Comparison of ENCODE assay signal across 26 mouse cellular contexts in genomic region chrX:96042193-96042592, GRCm38 (mm10). TPM values are rescaled to one million over a fixed set of nuclear protein-coding genes. Genes with fewer than 3 reads are reported as not detected.
DNase-seq lines count a peak whose midpoint lies in the region; ATAC-seq and TF ChIP-seq lines count a peak whose summit lies in the region.
"Had no signal": no experiment of that assay in that cellular context is flagged by ENCODE, and none has a peak within 500 bp of the region (broad histone marks: within the 10 kb centered on the region; RNA-seq: fewer than 3 reads in every experiment).

No protein-coding gene starts in this region.

- no peaks in the 10 kb centered on the region for H3K27me3 ChIP-seq in midbrain, embryonic 10.5 days (ENCODE audit: low read depth, poor library complexity, severe bottlenecking)
- H3K27me3 ChIP-seq in liver, embryonic 12.5 days (replicated peaks): no peaks in the 10 kb centered on the region
- no peaks in the 10 kb centered on the region for H3K27me3 ChIP-seq in cerebellum, adult 2 months (ENCODE audit: control insufficient read depth, insufficient read depth, low read length)
- H3K27me3 ChIP-seq: heart, embryonic 13.5 days; hindbrain, embryonic 12.5 days; hindbrain, embryonic 15.5 days had no signal

- DNase-seq in 3134 (ENCODE audit: extremely low read depth, insufficient read length, low spot score): peak; percentile 13
- peak; percentile 69 for DNase-seq in 3T3-L1 (ENCODE audit: low read depth, low spot score)
- DNase-seq in NIH3T3 (ENCODE audit: low read depth): peak; percentile 50
- DNase-seq in midbrain, embryonic 10.5 days (ENCODE audit: low spot score): no peak
- DNase-seq in gastrocnemius, postnatal 25 days: no peak
- no peak for DNase-seq in cerebellum, adult 2 months
- DNase-seq: adrenal gland, adult 2 months; adrenal gland, postnatal 14 days; cerebellum, adult 11-12 months; cerebellum, adult 9-10 months; cerebellum, postnatal 14 days; forebrain, postnatal 0 days; gastrocnemius, adult 2 months; gastrocnemius, postnatal 14 days; heart, adult 2 months; heart, postnatal 14 days; heart, postnatal 4 days had no signal

- H3K36me3 ChIP-seq in midbrain, embryonic 10.5 days: no peaks in the 10 kb centered on the region
- H3K36me3 ChIP-seq in liver, embryonic 12.5 days: no peaks in the 10 kb centered on the region
- H3K36me3 ChIP-seq: embryonic facial prominence, embryonic 13.5 days; heart, embryonic 10.5 days; heart, embryonic 13.5 days; hindbrain, embryonic 12.5 days; hindbrain, embryonic 15.5 days had no signal

- H3K4me3 ChIP-seq in midbrain, embryonic 10.5 days: no peak overlapping the region
- no peak overlapping the region for H3K4me3 ChIP-seq in liver, embryonic 12.5 days
- H3K4me3 ChIP-seq in cerebellum, adult 2 months (replicated peaks; ENCODE audit: insufficient read depth, low read depth, low read length): no peak overlapping the region
- H3K4me3 ChIP-seq: embryonic facial prominence, embryonic 13.5 days; gastrocnemius, adult 2 months; heart, adult 2 months; heart, embryonic 10.5 days; heart, embryonic 13.5 days; hindbrain, embryonic 12.5 days; hindbrain, embryonic 15.5 days had no signal

- no peaks in the 10 kb centered on the region for H3K4me1 ChIP-seq in midbrain, embryonic 10.5 days
- no peaks in the 10 kb centered on the region for H3K4me1 ChIP-seq in liver, embryonic 12.5 days
- no peaks in the 10 kb centered on the region for H3K4me1 ChIP-seq in cerebellum, adult 2 months (ENCODE audit: control insufficient read depth, insufficient read depth, low read length)
- H3K4me1 ChIP-seq: embryonic facial prominence, embryonic 13.5 days; heart, embryonic 10.5 days; heart, embryonic 13.5 days; hindbrain, embryonic 12.5 days; hindbrain, embryonic 15.5 days had no signal

- H3K9me3 ChIP-seq in midbrain, embryonic 10.5 days (replicated peaks): no peaks in the 10 kb centered on the region
- H3K9me3 ChIP-seq in liver, embryonic 12.5 days (replicated peaks): no peaks in the 10 kb centered on the region
- H3K9me3 ChIP-seq: embryonic facial prominence, embryonic 13.5 days; heart, embryonic 10.5 days; heart, embryonic 13.5 days; hindbrain, embryonic 12.5 days; hindbrain, embryonic 15.5 days had no signal

- no peak for TF ChIP-seq POLR2A in cerebellum, adult 2 months (IDR thresholded peaks at IDR 0.05; ENCODE audit: borderline replicate concordance, insufficient read depth, low read length)

- H3K27ac ChIP-seq in midbrain, embryonic 10.5 days (replicated peaks): no peak overlapping the region
- H3K27ac ChIP-seq in liver, embryonic 12.5 days: no peak overlapping the region
- H3K27ac ChIP-seq in cerebellum, adult 2 months (ENCODE audit: insufficient read depth, low read length): no peak overlapping the region
- H3K27ac ChIP-seq: embryonic facial prominence, embryonic 13.5 days; gastrocnemius, adult 2 months; heart, adult 2 months; heart, embryonic 10.5 days; heart, embryonic 13.5 days; hindbrain, embryonic 12.5 days; hindbrain, embryonic 15.5 days had no signal

- 84% methylated on average over 3 of the region's 3 CpGs for WGBS in midbrain, embryonic 10.5 days
- 43% methylated on average over 3 of the region's 3 CpGs for WGBS in liver, embryonic 12.5 days (ENCODE audit: insufficient replicate concordance)
- 31% methylated on average over 3 of the region's 3 CpGs for WGBS in cerebellum, adult 2 months

- ATAC-seq in granulocyte monocyte progenitor cell, adult 5-6 weeks (replicated peaks; ENCODE audit: poor library complexity, severe bottlenecking): peak; percentile 50; the same call in 1 of the 2 replicates
- ATAC-seq in liver, embryonic 12.5 days: no peak
- ATAC-seq: forebrain, embryonic 14.5 days; forebrain, postnatal 0 days; intestine, postnatal 0 days had no signal

- no peak for TF ChIP-seq CTCF in cerebellum, adult 2 months (IDR thresholded peaks at IDR 0.05; ENCODE audit: borderline replicate concordance, insufficient read depth, low read depth, low read length)

- H3K9ac ChIP-seq in liver, embryonic 12.5 days: no peak overlapping the region
- H3K9ac ChIP-seq: embryonic facial prominence, embryonic 13.5 days; forebrain, postnatal 0 days; heart, embryonic 13.5 days; hindbrain, embryonic 12.5 days; hindbrain, embryonic 15.5 days had no signal

- H3K4me2 ChIP-seq in liver, embryonic 12.5 days: no peak overlapping the region
- H3K4me2 ChIP-seq: embryonic facial prominence, embryonic 13.5 days; heart, embryonic 13.5 days; hindbrain, embryonic 12.5 days; hindbrain, embryonic 15.5 days had no signal

RNA-seq across cellular contexts. Expression of gene Msn, which starts 53.6 kb away (rescaled TPM):
- total RNA-seq in granulocyte monocyte progenitor cell, adult 5-6 weeks (2014; fragmentation: Nextera tagmentation): 206 and 211 TPM in 2 replicates
- total RNA-seq in granulocyte monocyte progenitor cell, adult 5-6 weeks (2017): 97.2 and 97.8 TPM in 2 replicates
- polyA plus RNA-seq in midbrain, embryonic 10.5 days (2016; fragmentation: Nextera tagmentation; extraction: Ambion mirVana): 114 and 122 TPM in 2 replicates
- polyA plus RNA-seq in liver, embryonic 12.5 days (2016; fragmentation: Nextera tagmentation; extraction: Ambion mirVana): 76.7 and 79.1 TPM in 2 replicates
- 10 to 100 TPM; 31.4 to 38.2 TPM for total RNA-seq in gastrocnemius, postnatal 25 days (2021)
- 33.0 and 37.6 TPM in 2 replicates for polyA plus RNA-seq in cerebellum, adult 2 months (2012; rRNA removed)

Comparison
In these comparisons a context has a peak if more than half of its experiments do, and no peak if none do; other contexts are left out.
1. DNase-seq: peak in 3134 (single experiment), 3T3-L1 (single experiment) and NIH3T3 (single experiment); none in midbrain, embryonic 10.5 days (single experiment), gastrocnemius, postnatal 25 days (single experiment) and cerebellum, adult 2 months (0 of 2).